Mouse (Mus musculus): ENCODE measurements around the gene Utp14a.

Gene Utp14a

GRCm38 (mm10) chrX:48314530-48315079 lies 57.9 kb downstream of the Utp14a start:
- peak; percentile 81 to 88 for DNase-seq

GRCm38 (mm10) chrX:48317444-48317843 lies 60.8 kb downstream of the Utp14a start:
- DNase-seq = no peak

GRCm38 (mm10) chrX:48318194-48318593 lies 61.5 kb downstream of the Utp14a start:
- DNase-seq = peak; percentile 57 to 68
